Mouse (Mus musculus) cerebellum, postnatal 14 days (tissue): ENCODE measurements around the gene Ifnar2.
A peak's percentile ranks its signal among the peaks of the same experiment; 100 is the strongest.

ENCODE experiments used
- DNase-seq, 2 experiments: peaks; one replicate each; pipeline ENCODE4 v3.0.0; 2021; ENCODE audit warnings: mixed read lengths in 2 of 2

Gene Ifnar2

DNA sequence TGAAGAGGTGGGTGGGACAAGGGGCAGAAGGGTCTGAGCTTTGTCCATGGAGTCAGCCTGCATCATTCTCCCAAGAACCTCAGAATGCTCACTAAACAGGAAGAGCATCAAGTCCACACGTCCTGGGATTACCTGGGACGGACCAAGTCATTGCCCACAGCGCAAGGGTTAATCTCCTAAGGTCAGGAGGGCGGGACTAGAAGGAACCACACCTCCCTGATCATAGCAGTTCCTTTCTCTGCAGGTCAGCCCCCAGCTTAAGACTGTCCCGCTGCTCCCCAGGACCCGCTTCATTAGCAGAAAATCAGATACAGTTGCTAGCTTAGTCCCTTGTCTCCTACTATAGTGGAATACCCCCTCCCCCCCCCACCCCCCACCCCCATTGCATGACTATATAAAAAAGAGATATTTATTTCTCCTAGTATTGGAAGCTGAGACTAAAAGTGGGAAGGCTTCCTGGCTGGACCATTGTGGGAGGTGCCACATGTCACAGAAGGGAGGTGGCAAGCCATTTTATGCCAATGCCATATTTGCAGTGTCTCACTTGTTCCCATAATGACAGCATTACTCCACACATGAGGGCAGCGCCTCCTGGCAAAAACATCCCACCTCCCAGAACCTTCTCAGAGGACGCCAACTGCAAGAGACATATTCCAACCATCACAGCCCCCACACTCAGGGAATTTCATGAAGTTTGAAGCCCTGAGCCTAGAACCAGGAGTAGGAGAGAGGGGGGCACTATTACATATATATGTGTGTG is 23.2 kb downstream of the Ifnar2 start:
- no peak for DNase-seq

DNA sequence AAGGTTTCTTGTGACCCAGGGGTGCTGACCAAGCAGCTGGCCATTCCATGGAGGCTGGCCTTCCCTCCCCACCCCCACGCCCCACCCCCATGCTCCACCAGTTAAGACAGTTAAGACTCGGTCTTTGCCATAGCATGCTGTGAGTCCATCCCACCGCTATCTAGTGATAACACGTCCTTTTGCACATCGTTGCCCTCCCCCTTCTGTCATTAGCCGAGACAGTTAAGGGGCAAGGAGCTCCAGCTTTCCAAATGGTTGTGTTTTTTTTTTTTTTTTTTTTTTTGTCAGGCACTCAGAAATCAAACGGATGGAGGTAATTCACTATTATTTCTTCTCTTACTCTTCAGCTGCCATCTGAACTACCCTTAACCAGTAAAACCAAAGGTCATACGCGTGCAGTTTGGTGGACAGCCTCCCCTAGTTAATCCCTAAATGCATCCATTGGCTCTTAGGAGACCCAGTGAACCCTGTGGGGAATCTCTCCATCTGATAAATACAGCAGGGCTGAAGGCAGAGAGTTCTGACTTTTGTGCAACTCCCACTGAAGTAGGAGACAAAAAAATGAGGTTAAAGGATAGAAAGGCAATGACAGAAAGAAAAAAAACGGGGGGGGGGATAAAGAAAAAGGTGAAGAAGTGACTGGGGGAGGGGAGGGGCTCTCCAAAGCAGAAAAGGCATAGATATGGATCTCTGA is 24.4 kb downstream of the Ifnar2 start:
- no peak for DNase-seq

DNA sequence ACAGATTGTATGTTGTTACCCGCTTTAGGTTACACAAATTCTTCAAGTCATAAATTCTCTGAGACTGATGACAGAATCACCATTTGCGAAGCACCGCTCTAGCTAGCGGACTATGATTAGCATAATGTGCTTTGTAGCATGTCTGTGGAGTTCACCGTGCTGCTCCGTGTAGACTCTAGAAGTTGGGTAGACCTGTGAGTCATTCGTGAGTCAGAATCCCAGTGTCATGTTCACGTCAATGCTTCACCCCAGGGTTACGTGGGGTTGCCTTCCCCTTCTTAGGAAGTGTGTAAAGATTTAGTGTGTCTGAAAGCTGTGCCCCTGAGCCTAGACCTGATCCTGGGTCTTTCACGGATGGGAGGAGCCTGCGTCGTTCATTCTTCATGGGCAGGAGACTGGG is 25.4 kb downstream of the Ifnar2 start:
- DNase-seq, result no peak

DNA sequence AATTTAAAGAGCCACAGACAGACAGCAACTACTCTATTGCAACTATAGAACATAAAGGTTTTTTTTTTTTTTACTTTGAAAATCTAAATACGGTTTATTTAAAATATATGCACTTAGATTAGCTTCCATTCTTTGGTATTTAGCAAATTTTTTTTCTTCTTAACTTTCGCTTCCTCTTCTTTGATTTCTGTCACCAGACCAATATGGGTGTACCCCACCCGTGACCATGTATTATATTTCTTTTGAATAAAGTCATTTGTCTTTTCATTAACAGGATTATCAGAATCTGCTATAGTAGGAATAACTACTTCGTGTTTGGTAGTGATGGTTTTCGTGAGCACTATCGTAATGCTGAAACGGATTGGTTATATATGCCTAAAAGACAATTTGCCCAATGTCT is 26.4 kb downstream of the Ifnar2 start:
- no peak for DNase-seq

DNA sequence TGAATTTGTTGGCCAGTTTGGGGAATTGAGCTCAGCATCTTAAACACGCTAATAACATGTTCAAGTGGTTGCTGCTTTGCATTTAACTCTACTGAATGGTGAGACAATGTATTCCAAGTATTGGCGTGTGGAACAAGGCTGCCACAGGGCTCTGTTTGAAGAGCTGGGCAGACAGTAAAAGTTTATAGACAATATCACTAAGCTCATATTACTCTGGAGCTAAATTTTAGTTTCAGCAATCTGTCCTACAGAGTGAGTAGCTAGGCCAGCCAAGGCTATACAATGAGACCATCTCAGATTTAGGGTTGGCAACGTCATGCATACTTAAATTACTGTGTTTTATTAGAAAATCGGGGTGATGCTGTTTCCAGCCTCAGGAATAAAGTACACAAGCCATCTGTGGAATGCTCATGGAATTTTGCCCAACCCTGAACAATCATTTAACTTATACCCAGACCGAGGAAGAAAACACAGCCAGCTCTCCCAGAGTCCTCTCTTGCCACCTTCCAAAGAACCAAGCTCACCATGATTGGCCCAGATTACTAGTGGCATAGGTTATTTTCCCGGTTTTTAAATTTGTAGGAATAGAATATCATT is 29.1 kb downstream of the Ifnar2 start:
- DNase-seq, result no peak

DNA sequence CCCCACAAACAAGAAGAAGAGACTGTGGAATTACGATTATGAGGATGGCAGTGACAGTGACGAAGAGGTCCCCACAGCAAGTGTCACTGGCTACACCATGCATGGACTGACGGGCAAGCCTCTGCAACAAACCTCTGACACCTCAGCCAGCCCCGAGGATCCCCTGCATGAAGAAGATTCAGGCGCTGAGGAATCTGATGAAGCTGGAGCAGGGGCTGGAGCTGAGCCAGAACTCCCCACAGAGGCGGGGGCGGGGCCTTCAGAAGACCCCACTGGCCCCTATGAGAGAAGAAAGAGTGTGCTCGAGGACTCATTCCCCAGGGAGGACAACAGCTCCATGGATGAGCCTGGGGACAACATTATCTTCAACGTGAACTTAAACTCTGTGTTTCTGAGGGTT is 31.2 kb downstream of the Ifnar2 start:
- DNase-seq, result peak in 1 of 2 experiments; percentile 8

DNA sequence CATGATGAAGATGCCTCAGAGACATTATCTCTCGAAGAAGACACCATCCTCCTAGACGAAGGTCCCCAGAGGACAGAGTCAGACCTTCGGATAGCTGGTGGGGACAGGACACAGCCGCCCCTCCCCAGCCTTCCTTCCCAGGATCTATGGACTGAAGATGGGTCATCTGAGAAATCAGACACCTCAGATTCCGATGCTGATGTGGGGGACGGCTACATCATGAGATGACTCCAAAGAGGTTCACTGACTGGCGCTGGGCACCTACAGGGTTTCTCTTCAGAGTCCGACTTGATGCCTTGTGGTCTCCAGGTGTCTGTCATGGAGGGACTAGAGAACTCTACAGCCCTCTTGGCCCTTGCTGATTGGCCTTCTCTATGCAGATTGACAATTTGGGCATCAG is 31.6 kb downstream of the Ifnar2 start:
- no peak for DNase-seq

DNA sequence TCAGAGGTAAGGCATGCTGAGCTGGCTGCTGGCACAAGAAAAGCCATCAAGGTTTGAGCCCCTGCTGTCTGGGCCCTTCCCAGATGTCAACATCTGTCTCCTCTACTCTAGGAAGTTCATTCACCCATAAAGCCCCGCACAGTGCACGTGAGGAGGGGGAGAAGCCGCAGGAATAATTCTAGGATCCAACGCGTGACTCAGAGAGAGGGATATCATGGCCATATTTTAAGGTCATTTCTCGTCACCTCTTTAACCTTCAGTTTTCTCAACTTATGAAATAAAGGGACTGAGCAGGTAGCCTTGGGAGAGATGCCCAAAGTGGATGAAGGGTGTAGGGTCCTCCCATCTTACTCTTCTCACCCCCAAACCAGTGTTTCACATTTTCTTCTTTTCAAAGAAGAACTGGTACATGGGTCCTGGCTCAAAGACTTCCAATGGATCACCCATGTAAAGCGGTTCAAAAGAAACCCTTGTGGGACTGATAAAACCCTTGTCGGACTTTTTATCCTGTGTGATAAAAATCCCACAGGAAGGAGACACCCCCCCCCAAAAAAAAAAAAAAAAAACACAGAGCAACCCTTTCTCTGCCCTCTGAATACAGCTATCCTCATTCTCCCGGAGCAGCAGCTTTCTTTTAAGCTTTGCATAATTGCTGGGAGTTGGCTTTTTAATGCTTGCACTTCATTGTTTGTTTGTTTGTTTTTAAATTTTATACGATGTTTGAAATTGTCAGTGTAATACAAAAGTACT is 32.4 kb downstream of the Ifnar2 start:
- no peak for DNase-seq

DNA sequence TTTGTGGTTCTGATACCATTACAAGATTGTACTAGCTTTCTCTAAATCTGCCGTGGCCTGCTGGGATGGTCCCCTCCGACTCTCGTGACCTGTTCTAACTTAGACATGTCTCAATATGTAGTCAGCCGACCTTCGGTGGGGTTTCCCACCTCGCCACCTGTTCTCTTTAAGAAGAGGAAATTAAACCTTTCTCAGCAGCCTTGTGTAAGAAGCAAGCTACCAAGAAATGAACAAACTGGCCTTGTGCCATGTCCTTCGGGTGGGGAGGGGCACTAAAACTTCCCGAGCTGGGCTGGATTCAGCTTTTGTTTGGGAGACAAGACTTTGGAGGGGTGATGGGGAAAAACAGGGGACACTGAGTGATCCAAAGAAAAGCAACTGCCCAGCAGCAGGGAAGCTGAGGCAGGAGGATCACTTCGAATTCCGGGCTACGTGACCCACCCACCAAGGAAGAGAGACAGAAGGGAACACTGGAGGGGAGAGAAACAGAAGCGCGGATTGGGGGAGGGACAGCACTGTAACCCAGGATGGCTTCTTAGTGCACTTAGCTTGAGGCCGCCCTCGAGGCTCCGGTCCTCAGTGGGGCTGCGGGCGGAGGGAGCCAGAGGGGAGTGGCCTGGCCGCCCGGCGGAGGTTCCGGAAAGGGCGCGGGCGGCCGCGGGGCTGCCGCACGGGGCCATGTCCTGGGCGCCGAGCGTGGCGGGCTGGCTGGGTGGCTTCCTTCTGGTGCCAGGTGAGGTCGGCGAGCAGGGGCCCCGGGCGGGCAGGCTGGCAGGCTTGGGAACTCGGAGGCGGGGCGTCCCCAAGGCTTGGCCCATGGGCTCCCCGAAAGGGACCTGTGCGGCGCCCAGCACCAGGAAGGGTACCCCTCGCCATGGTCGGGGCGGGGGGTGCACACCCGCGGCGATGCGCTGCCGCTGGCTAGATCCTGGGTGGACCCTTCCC is 33.3 kb downstream of the Ifnar2 start, which contains the start of gene Il10rb:
Gene Il10rb, plus strand, starts transcription at position 525 of the 945 bp plus-strand sequence.
- peak; percentile 45 to 46 for DNase-seq

DNA sequence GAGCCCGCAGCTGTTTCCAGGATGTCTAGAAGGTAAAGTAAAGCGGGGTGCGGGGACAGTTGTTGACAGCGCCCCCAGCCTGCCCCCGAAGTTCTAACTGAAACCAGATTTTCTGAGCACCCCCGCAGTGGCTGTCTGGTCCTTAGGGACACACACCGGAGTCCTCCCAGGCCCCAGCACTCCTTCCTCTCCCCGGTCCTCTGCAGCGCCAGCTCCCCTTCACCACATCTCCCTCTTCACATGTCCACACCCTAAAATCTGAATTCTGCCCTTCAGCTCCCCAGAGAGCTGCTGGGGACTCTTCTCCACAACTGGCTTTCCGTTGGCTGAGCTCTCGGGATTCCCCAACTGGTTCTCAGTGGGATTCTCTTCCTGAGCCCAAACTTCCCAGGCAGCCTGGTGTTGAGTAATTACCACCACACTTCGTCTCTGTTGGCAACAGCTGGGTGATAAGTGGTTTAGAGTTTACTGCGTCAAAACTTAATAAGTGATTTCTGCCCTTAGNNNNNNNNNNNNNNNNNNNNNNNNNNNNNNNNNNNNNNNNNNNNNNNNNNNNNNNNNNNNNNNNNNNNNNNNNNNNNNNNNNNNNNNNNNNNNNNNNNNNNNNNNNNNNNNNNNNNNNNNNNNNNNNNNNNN is 34.1 kb downstream of the Ifnar2 start:
- peak in 1 of 2 experiments; percentile 6 for DNase-seq

DNA sequence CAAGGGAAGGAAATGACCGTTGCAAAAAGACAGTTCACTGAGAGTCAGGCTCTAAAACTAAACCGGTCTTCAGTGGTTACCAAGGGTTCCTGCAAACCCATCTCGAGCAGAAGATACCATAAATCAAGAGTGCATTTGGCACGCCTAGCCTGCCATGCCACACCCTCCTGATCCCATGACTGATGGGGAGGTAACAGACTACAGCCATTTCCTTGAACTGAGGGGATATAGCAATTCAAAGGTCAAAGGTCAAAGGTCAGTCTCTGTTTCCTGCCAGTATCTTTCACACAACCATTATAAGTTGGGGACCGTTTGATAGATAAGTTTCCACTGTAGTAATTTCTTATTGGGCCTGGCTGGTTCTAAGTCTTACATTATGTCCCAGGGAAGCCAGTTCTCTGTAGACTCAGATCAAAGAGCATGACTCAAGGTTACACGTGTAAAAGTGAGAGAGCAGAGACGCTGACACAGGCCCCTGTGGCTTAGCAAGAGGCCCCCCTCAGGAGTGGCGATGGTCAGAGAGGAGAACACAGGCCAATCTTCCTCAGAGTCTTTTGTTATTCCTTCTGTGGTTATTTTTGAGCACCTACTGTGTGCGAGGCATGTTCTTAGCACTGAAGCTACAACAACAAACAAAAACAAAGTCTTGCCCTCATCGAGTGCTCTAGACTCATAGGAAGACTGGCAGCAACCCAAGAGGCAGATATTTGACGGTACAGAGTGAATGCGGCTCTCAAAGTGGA is 40.7 kb downstream of the Ifnar2 start:
- no peak for DNase-seq

DNA sequence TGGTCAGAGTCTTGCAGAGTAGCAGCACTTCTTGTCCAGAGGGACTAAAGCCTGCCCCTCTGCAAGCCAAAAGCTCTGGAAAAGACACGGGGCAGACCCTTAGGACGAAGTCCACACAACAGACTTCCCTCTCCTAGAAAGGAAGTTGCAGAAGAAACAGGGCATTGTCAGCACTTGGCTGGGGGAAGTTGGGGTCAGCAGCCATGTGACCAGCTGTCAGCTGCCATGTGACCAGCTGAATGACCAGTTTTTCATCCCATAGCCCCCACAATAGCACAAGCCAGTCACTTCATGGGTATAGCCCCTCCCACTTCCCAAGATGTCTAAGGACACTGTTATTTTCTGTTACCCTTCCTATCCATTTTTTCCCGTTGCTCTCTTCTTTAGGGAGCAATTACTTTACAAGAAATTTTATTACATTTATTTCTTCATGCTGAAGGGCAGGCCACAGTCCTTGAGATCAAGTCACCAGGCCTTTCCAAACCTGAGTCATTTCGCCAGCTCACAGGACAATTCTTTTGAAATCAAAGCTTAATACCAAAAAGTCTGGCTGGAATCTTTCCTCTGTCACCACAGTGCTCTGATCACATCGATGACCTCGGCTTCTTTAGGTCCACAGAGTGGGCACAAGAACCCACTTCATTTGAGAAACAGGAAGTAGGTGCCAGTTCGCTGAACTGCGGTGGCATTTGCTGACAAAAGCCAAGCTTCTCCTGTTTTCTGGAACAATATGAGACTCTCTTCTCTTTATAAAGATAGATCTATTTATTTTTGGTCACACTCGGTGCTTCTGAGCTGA is 43.0 kb downstream of the Ifnar2 start:
- no peak for DNase-seq

DNA sequence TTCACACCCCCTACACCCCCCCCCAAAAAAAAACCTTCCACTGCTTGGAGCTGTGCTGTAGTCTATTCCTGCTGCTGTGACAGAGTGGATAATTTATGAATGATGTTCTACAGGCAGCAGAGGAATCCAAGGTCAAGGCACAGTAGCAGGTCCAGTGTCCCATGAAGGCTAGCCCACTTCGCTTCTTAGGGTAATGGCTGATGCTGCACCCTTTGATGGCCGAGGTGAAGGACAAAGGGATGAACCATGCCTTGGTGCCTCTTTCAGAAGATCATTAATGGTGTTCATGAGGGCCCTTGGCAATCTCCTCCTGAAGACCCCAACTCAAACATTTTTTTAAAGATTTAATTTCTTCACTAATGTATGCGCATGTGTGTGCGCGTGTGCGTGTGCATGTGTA is 43.8 kb downstream of the Ifnar2 start:
- DNase-seq, result no peak

DNA sequence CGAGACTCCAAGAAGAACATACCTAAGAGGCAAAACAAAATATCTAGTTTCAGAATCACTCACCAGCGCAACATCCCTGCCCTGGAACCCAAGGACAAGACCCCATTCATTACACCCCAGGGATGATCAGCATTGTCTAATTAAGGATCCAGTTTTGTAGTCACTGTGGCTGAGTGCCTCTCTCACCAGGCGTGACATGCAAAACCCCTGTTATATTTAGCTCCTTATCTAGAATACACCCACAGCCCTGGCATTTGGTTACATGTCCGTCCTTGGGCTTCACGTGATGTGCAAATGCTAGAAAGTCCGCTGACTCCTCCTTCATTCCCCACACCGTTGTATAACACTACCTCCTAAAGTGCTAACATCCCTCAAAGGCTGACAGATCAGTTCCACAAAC is 44.4 kb downstream of the Ifnar2 start:
- DNase-seq, result no peak

DNA sequence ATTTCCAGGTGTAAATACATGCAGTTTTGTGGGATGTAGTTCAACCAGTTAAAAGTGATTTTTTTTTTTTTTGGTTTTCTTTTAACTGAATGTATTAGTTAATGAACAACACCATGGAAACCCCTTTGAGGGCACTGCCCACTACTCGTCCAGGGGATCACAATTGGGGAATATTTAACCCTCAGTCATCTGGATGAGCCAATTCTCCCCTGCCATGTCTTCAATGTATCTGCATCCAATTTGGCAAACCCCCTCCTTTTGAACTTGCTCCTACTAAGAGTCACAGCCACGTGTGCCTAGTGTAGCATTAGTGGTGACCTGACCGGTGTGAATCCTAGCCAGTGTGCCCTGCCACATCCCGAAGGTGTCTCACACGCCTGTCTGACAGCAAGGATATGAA is 45.9 kb downstream of the Ifnar2 start:
- DNase-seq, result no peak

DNA sequence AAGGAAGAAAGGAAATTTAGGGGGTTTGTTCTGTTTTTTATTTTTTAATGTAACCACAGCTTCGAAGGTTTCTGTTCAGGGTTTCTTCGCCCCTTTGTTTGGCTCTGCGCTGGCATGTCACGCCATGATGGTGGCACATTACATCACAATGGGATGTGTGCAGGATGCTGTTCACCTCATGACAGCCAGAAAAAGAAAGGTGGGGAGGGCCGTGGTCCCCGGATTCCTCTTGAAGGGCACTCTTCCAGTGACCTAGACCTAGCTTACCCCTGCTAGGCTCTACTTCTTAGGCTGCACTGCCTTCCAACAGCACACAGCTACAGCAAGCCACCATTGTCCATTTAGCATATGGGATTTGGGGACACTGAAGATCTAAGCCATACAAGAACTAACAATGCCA is 53.2 kb downstream of the Ifnar2 start:
- DNase-seq, result no peak

DNA sequence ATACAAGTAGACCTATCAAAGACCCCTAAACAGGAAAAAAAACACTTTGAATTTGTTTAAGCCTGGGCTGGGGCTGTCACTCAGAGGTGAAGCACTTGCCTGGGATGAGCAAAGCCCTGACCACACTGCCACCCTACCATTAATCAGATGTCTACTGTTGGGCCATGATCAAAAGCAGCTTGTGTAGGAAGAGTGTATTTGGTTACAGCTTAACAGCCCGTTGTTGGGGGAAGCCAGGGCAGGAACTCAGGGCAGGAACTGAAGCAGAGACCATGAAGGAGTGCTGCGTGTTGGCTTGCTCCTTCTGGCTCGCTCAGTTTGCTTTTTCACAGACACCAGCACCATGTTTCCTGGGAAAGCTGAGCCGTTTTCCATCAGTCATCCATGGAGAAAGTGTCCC is 54.0 kb downstream of the Ifnar2 start:
- DNase-seq, result no peak

DNA sequence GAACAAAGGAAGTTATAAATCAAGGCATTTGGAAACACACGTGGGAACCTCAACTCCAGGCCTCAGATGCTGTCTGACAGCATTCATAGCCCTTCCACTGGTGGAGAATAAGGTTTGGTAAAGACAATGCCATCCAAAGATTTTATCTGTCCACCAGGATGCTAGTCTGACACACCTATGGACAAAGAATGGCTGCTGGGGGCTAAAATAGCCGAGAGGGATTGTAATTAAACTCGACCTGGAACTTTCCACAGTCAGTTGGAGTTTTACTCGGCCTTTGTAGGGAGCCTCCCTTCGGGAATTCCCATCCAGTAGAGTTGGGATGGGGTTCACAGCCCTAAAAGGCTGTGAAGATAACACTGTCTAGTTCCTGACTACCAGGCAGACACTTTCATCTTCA is 54.9 kb downstream of the Ifnar2 start:
- DNase-seq, result no peak

DNA sequence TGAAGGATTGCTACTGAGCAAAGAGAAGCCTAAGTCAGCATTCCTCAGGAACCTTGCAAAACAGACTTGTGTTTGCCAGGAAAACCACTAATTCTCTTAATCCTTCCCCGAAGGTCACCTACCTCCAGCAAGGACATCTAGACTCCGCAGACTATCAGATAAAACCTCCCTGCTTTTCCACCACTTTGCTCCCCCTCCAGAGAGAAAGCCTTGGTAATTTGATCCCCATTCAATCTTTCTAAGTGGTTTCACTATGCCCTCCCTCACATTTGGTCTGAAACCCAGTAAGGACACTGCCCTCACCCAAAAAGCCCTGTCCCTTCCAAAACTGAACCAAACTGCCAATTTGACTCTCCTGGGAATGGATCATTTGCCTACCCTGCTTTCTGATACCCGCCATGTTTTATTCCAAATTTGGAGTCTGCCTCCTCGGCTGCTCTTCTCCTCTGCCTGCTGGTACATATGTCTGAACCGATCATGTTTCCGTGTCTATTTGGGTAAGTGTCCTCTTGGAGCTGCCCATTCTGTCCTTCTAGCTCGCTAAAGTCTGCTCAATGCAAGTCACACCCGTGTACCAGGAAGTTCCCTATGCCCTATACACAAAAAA is 55.8 kb downstream of the Ifnar2 start:
- no peak for DNase-seq
